Mouse (Mus musculus) myocyte (in vitro differentiated cells): ENCODE measurements around the gene Sumo3. TPM values are rescaled to one million over a fixed set of nuclear protein-coding genes. Genes with fewer than 3 reads are reported as not detected.

Source experiments
- H3K27me3 ChIP-seq: one replicate; pipeline ENCODE4 v1.6.1; 2011; ENCODE audit not compliant: control insufficient read depth, insufficient read depth, insufficient read length
- H3K36me3 ChIP-seq: one replicate; pipeline ENCODE4 v1.6.1; 2011; ENCODE audit not compliant: control insufficient read depth, insufficient read depth
- H3K4me2 ChIP-seq: one replicate; pipeline ENCODE4 v1.6.1; 2011; ENCODE audit warnings: low read depth, control low read depth
- H3K4me3 ChIP-seq: one replicate; pipeline ENCODE4 v1.5.1; 2011; ENCODE audit warnings: mild to moderate bottlenecking, control low read depth, moderate library complexity
- H3K79me2 ChIP-seq: one replicate; pipeline ENCODE4 v1.6.1; 2011; ENCODE audit not compliant: control insufficient read depth, insufficient read depth
- H3ac ChIP-seq: one replicate; pipeline ENCODE4 v1.6.1; 2011; ENCODE audit not compliant: control insufficient read depth, insufficient read length
- CEBPB ChIP-seq: IDR thresholded peaks from 2 replicates; pipeline ENCODE4 v1.6.1; 2011; ENCODE audit warnings: mild to moderate bottlenecking, moderate library complexity; ENCODE audit not compliant: poor library complexity, insufficient read depth, severe bottlenecking
- E2F4 ChIP-seq: IDR thresholded peaks from one replicate; pipeline ENCODE4 v1.6.1; 2011; ENCODE audit warnings: mild to moderate bottlenecking, control low read depth, moderate library complexity; ENCODE audit not compliant: insufficient read depth
- MAX ChIP-seq: IDR thresholded peaks from one replicate; pipeline ENCODE4 v1.6.1; 2011; ENCODE audit warnings: low read depth, mild to moderate bottlenecking, control low read depth
- MYOD1 ChIP-seq, 3 experiments: IDR thresholded peaks; one replicate each; pipeline ENCODE4 v1.6.1; 2011; ENCODE audit warnings: control low read depth in 2 of 3, low read depth in 2 of 3, mild to moderate bottlenecking in 2 of 3, moderate library complexity in 1 of 3; ENCODE audit not compliant: insufficient read length in 2 of 3, control insufficient read depth in 1 of 3
- MYOG ChIP-seq, 3 experiments: IDR thresholded peaks; one replicate each; pipeline ENCODE4 v1.6.1; 2011; ENCODE audit warnings: control low read depth in 2 of 3, low read depth in 2 of 3, mild to moderate bottlenecking in 2 of 3; ENCODE audit not compliant: insufficient read length in 2 of 3, control insufficient read depth in 1 of 3, insufficient read depth in 1 of 3
- POLR2A ChIP-seq: IDR thresholded peaks from one replicate; pipeline ENCODE4 v1.6.1; 2011; ENCODE audit warnings: low read depth, mild to moderate bottlenecking, control low read depth, moderate library complexity; ENCODE audit not compliant: insufficient read length
- POLR2AphosphoS2 ChIP-seq: IDR thresholded peaks from one replicate; pipeline ENCODE4 v1.6.1; 2011; ENCODE audit warnings: low read depth, control low read depth; ENCODE audit not compliant: insufficient read length
- REST ChIP-seq: IDR thresholded peaks from one replicate; pipeline ENCODE4 v1.6.1; 2011; ENCODE audit warnings: mild to moderate bottlenecking, control low read depth, moderate library complexity; ENCODE audit not compliant: insufficient read depth, insufficient read length
- SRF ChIP-seq: IDR thresholded peaks from one replicate; pipeline ENCODE4 v1.6.1; 2011; ENCODE audit warnings: low read depth; ENCODE audit not compliant: control insufficient read depth, insufficient read length
- TCF12 ChIP-seq: IDR thresholded peaks from one replicate; pipeline ENCODE4 v1.6.1; 2011; ENCODE audit warnings: mild to moderate bottlenecking, control low read depth; ENCODE audit not compliant: poor library complexity, insufficient read depth, severe bottlenecking
- TCF3 ChIP-seq: IDR thresholded peaks from one replicate; pipeline ENCODE4 v1.6.1; 2011; ENCODE audit warnings: low read depth, control low read depth; ENCODE audit not compliant: insufficient read length
- USF1 ChIP-seq: IDR thresholded peaks from one replicate; pipeline ENCODE4 v1.6.1; 2011; ENCODE audit warnings: low read depth, mild to moderate bottlenecking, control low read depth, moderate library complexity
- polyA plus RNA-seq: library from polyadenylated mRNA; unstranded; fragments of >200 nt; fragmentation: generic; extraction: Trizol; gene quantifications from one replicate; pipeline ENCODE4 v1.2.1, GENCODE M21; 2012; ENCODE audit warnings: missing spikeins

The Sumo3 gene
- polyA plus RNA-seq, 1 experiment: 127 TPM

DNA sequence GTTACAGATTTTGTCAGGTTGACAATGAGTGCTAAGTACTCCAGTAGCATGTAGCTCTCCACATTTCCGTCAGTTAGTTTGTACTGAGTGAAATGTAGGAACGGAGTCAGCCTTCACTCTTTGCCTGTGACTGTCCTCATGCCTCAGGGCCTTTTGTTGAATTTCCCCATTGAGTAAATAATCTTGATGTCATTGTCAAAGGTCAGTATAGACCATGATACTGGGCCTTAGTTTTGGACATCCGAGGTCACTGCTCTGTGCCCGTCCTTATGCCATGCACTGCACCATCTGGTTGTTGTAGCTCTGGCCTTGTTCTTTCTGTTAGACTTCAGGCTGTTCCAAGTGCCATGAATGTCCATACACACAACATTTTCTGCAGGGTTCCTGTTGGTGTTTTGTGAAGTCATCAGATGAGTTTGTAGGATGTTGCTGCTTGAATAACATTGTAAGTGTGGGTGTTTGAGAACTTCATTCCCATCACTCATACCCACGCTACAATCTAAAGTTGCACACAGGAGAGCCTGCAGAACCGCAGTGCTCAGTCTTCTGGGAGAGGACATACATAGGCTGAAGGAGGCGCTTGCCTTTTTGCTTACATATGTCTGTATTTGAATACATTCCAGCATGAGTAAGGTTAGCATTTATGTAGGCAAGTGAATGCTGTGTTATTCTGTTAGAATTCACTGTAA lies 30.5 kb downstream of the Sumo3 start:
- no peak overlapping the region for H3K4me3 ChIP-seq
- peaks cover 76% of the 10 kb centered on the region for H3K79me2 ChIP-seq
- H3K4me2 ChIP-seq: no peak overlapping the region
- no peak for TF ChIP-seq TCF12
- no peak for TF ChIP-seq E2F4
- no peak for TF ChIP-seq MAX
- TF ChIP-seq POLR2A: no peak
- no peak for TF ChIP-seq CEBPB
- TF ChIP-seq SRF: no peak
- TF ChIP-seq USF1: no peak
- no peak for TF ChIP-seq MYOG (IDR thresholded peaks at IDR 0.05; ENCODE audit: control insufficient read depth in 1 of 3, insufficient read depth in 1 of 3, insufficient read length in 2 of 3, low read depth in 2 of 3)
- no peak for TF ChIP-seq REST
- TF ChIP-seq POLR2AphosphoS2: no peak
- no peaks in the 10 kb centered on the region for H3K27me3 ChIP-seq
- H3K36me3 ChIP-seq: peaks cover 49% of the 10 kb centered on the region
- H3ac ChIP-seq: no peak overlapping the region

GRCm38 (mm10) chr10:77638956-77639355 lies 33.1 kb downstream of the Sumo3 start:
- H3K79me2 ChIP-seq: peaks cover 54% of the 10 kb centered on the region
- TF ChIP-seq E2F4: no peak
- no peak overlapping the region for H3ac ChIP-seq
- no peaks in the 10 kb centered on the region for H3K27me3 ChIP-seq
- no peak overlapping the region for H3K4me2 ChIP-seq
- peaks cover 60% of the 10 kb centered on the region for H3K36me3 ChIP-seq
- no peak overlapping the region for H3K4me3 ChIP-seq

DNA sequence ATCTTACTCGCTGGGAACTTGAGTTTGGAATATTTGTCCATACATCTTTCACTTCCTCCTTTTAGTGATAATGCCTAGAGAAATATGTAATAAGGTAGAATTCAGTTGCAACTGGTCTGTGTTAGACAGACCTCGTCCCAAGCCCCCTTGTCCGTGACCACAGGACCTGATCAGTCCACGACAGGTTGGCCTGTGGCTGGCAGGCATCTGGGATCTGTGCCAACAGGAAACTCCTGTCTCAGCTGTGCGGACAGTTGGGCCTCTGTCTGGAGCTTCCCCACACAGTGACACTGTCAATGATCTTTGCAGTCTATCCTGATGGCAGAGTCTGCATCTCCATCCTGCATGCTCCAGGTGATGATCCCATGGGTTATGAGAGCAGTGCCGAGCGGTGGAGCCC lies 37.3 kb downstream of the Sumo3 start:
- no peak for TF ChIP-seq REST
- no peak for TF ChIP-seq POLR2AphosphoS2
- no peak for TF ChIP-seq TCF12
- TF ChIP-seq TCF3: no peak
- TF ChIP-seq POLR2A: no peak
- Histone ChIP-seq H3K36me3 (peaks cover 51% of the 10 kb centered on the region), H3K4me3 (no peak overlapping the region), H3ac (no peak overlapping the region), H3K27me3 (no peaks in the 10 kb centered on the region), H3K79me2 (peaks cover 25% of the 10 kb centered on the region), H3K4me2 (no peak overlapping the region)

DNA sequence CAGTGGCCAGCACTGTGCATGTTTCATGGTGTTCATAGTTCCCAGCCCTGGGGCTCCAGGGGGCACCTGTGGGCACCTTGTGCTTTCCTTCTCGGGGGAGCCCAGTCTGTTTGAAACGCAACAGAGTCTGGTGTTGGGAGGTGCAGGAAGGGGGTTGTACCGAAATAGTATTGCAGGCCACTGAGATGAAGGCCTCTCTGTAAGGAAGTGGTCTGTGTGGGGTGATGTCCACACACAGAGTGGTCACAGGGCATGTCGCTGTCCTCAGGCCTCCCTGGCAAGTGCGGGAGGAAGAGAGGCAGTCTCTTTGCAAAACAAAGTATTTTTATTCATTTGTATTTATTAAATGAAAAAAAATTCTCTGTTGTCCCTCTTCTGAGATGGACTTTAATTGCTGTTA lies 39.7 kb downstream of the Sumo3 start:
- TF ChIP-seq REST: no peak
- no peak for TF ChIP-seq POLR2AphosphoS2
- Histone ChIP-seq H3K4me3 (no peak overlapping the region), H3K36me3 (peaks cover 46% of the 10 kb centered on the region), H3K79me2 (peaks cover 7% of the 10 kb centered on the region), H3K27me3 (no peaks in the 10 kb centered on the region), H3ac (no peak overlapping the region), H3K4me2 (no peak overlapping the region)

DNA sequence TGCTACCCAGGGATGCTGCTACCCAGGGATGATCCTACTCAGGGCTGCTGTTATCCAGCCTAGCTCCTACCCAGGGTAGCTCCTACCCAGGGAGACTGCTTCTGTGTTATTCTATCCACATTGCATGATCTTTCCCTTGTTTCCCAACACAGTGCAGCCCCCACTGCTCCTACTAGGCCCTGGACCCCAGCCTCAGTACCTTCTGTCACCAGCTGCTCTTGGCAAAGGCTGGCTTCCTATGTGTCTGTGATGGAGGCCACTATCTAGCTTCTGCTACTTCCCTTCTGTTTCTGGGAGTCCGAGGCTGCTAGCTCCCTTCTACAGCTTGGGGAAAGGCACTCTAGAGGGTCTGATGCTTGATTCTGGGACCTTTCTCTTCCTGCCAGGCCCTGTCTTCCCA lies 41.6 kb downstream of the Sumo3 start:
- TF ChIP-seq MYOG (IDR thresholded peaks at IDR 0.05; ENCODE audit: control insufficient read depth in 1 of 3, insufficient read depth in 1 of 3, insufficient read length in 2 of 3, low read depth in 2 of 3) (no peak), MYOD1 (IDR thresholded peaks at IDR 0.05; ENCODE audit: control insufficient read depth in 1 of 3, insufficient read length in 2 of 3, low read depth in 2 of 3) (no peak), REST (no peak), E2F4 (no peak), POLR2AphosphoS2 (no peak), POLR2A (no peak), CEBPB (no peak), USF1 (no peak), MAX (no peak), SRF (no peak), TCF3 (no peak), TCF12 (no peak)
- no peak overlapping the region for H3K4me3 ChIP-seq
- no peak overlapping the region for H3ac ChIP-seq
- no peaks in the 10 kb centered on the region for H3K27me3 ChIP-seq
- peaks cover 30% of the 10 kb centered on the region for H3K36me3 ChIP-seq
- H3K79me2 ChIP-seq: no peaks in the 10 kb centered on the region
- no peak overlapping the region for H3K4me2 ChIP-seq

DNA sequence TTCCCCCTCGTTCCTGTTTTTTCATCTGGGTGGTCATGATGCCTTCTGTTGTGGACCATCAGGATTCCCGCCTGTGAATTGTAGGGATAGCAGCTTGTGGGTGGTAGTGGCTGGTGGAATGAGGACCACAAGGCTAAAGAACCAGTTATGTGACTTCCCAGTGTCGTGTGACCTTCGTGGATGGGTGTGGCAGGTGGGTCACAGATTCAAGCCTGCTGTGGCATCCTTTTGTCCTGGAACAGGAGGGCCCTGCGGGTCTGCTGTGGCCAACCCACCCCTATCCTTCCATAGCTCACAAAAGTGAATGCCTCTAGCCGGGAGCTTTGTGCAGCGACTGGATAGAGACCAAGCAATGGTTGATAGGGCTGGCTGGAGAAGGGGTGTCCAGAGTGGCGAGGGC lies 42.0 kb downstream of the Sumo3 start:
- Histone ChIP-seq H3ac (no peak overlapping the region), H3K27me3 (no peaks in the 10 kb centered on the region), H3K4me3 (no peak overlapping the region), H3K79me2 (no peaks in the 10 kb centered on the region), H3K4me2 (no peak overlapping the region), H3K36me3 (peaks cover 26% of the 10 kb centered on the region)
- no peak for TF ChIP-seq REST
